Mouse (Mus musculus): ENCODE measurements around the gene Plpp3. TPM values are rescaled to one million over a fixed set of nuclear protein-coding genes. Genes with fewer than 3 reads are reported as not detected.
"Not testable (repeated sequence)": the region's sequence is repeated elsewhere in the genome, so short reads cannot be mapped to it uniquely, and the experiment has no call there.

Gene Plpp3
- total RNA-seq, 1 experiment from 2014 or later, result 0.27 TPM

GRCm38 (mm10) chr4:105252571-105253200 is 95.5 kb downstream of the Plpp3 start:
- no peak for ATAC-seq (replicated peaks; ENCODE audit: low read depth, poor library complexity, severe bottlenecking)

DNA sequence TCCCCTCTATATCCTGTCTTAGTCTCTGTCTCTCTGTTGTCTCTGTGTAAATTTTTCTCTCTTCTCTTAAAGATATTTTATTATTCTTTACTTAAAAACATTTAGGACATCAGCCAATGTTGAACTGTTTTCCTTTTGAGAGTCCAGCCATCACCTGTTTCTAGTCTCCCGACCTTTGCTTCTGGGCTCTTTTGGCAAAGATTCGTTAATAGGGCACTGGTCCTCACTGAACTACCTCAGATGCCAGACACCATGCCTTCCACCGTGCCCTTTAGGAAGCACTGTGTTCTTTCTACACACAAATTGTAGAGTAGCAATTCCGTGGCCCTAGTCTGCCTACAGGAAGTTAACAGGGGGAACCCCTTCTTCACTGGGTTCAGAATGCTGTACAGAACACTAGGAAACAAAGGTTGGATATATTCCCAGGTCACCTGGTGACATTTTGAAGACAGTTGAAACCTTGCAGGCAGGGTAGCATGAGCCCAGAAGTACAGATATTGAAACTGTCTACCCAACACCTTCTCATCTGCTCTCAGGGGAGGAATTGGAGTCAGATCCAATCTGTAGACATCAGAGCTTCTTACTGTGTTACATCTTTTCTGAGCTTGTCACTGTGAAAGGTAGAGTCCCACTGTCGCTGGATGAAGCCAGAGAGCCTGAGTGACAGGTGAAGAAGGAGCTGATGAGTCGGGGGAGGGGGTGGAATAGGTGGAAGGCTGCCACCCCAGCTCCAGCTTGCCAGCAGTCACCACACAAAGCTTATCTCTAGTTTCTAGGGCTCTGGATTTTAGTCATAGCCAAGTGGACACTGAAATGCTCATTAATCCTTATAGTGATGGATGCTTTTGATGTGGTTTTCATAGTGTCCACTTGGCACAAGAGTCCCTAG is 96.5 kb downstream of the Plpp3 start:
- no peak for ATAC-seq (replicated peaks; ENCODE audit: low read depth, poor library complexity, severe bottlenecking)

GRCm38 (mm10) chr4:105254365-105254764 is 97.2 kb downstream of the Plpp3 start:
- ATAC-seq (replicated peaks; ENCODE audit: low read depth, poor library complexity, severe bottlenecking), result no peak

DNA sequence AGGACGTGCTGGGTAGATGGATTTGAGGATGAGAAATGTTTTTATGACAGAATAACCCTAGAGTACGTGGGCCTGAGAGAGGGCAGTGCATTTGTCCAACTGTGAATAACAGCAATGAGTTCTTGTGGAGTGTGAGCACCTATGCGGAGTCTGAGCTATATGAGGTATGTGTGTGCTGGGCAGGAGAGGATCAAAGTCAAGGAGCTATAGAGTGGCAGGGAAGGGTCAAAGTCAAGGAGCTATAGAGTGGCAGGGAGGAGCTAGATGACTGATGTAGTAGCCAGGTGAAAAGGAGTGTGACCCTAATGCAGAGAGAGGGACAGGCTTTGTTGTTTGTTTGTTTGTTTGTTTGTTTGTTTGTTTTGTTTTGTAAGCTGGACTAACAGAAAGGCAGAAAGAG is 98.0 kb downstream of the Plpp3 start:
- no peak for ATAC-seq (replicated peaks; ENCODE audit: low read depth, poor library complexity, severe bottlenecking)

DNA sequence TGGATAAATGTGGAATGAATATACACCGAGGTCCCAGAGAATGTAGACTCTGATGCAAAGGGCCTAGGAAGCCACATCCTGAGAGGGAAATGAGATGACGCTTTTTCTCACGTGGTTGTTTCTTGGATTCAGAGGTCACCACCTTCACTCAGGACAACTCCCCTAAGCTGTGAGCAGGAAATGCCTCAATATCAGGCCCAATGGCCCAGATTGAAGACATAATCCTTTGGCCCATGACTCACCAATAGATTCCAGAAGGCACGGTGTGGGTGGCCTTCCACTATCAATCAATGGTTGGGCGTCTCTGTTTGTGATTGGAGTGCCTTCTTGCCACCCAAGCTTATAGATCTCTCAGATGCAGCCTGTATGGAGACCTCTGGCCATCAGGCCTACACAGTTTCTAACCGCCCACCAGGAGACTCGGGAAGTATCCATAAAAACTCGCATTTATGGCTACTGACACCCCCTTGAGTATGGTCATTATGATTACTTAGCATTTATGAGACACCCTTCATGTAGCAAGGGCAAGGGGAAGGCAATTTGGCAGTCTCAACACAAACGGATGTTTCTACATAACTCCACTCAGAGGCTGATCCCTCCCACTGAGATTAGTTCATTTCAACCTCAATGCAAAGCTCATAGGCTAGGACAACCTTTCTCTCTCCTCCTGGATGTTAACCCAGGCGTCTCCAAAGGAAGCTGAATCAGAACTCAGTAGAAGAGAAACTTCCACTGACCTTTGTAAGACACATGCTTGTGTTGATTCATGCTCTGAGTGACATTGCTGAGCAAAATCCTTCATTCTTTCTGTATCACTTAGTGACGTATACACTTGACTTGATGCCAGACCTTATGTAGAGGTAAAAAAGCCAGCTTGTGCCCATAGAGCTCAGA is 100.8 kb downstream of the Plpp3 start:
- ATAC-seq (replicated peaks; ENCODE audit: low read depth, poor library complexity, severe bottlenecking), result no peak

DNA sequence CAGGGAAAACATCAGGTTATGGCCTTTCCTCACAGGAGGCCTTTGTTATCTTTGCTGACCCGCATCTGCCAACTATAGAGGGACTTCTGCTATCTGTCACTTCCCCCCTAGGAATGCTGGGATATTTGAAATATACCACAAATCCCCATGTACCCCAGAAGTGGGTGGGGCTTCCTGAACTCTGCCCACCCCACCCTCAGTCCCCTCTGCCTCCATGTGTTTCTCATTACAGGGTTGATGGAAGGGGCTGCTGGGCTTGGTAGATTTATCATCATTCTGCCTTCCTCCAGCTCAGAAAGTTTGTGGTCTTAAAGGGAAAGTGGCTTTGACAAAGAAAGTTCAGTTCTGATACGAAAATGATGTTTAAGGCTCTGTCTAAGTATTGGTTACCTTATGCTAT is 103.2 kb downstream of the Plpp3 start:
- no peak for ATAC-seq (replicated peaks; ENCODE audit: low read depth, poor library complexity, severe bottlenecking)

GRCm38 (mm10) chr4:105260893-105261769 is 104.0 kb downstream of the Plpp3 start:
- ATAC-seq (replicated peaks; ENCODE audit: low read depth, poor library complexity, severe bottlenecking), result peak; percentile 12; the same call in 1 of the 2 replicates

GRCm38 (mm10) chr4:105262358-105262757 is 105.2 kb downstream of the Plpp3 start:
- no peak for ATAC-seq (replicated peaks; ENCODE audit: low read depth, poor library complexity, severe bottlenecking)

- peak; percentile 91 for ATAC-seq (replicated peaks; ENCODE audit: low read depth, poor library complexity, severe bottlenecking)
Measured at GRCm38 (mm10) chr4:105263600-105263999, 106.5 kb downstream of the Plpp3 start.

- no peak for ATAC-seq (replicated peaks; ENCODE audit: low read depth, poor library complexity, severe bottlenecking)
Measured at GRCm38 (mm10) chr4:105265041-105265440, 107.9 kb downstream of the Plpp3 start.

DNA sequence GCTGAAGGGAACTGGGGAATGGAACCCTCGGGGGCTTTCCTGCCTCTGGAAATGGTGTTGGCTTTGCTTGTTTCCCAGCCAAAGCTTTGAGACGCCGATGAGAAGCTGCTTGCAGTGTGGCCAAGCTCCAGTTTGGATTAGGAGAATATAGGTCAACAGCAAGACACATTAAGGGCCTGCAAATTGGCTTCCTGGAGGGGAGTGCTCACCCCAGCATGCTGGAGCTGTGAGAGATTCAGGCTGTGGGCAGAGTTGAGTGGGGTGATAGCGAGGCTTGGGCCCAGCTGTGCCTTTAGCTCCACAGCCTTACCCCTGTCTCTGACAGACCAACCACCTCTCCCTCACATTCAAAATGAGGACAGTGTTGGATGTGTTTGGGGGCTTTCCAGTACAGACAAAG is 108.5 kb downstream of the Plpp3 start:
- ATAC-seq (replicated peaks; ENCODE audit: low read depth, poor library complexity, severe bottlenecking), result no peak

- no peak for ATAC-seq (replicated peaks; ENCODE audit: low read depth, poor library complexity, severe bottlenecking)
Measured at GRCm38 (mm10) chr4:105268202-105268730, 111.1 kb downstream of the Plpp3 start.

DNA sequence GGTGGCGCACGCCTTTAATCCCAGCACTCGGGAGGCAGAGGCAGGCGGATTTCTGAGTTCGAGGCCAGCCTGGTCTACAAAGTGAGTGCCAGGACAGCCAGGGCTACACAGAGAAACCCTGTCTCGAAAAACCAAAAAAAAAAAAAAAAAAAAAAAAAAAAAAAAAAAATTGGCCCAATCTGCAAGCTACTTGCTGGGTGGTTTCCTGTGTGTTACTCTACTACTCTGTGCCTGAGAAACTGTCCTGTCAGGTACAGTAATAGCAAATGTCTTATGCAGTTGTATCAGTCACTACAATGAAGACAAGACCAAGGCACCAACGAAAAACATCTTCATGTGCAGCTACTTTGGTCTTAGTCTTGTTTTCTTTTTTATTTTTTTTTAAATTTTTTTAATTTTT is 112.3 kb downstream of the Plpp3 start:
- ATAC-seq (replicated peaks; ENCODE audit: low read depth, poor library complexity, severe bottlenecking), result not testable (repeated sequence)

- no peak for ATAC-seq (replicated peaks; ENCODE audit: low read depth, poor library complexity, severe bottlenecking)
Measured at GRCm38 (mm10) chr4:105271166-105271565, 114.0 kb downstream of the Plpp3 start.

GRCm38 (mm10) chr4:105273034-105273433 is 115.9 kb downstream of the Plpp3 start:
- ATAC-seq (replicated peaks; ENCODE audit: low read depth, poor library complexity, severe bottlenecking), result no peak

- ATAC-seq (replicated peaks; ENCODE audit: low read depth, poor library complexity, severe bottlenecking), result no peak
Measured at GRCm38 (mm10) chr4:105273486-105273885, 116.3 kb downstream of the Plpp3 start.

GRCm38 (mm10) chr4:105275616-105276015 is 118.5 kb downstream of the Plpp3 start:
- no peak for ATAC-seq (replicated peaks; ENCODE audit: low read depth, poor library complexity, severe bottlenecking)

DNA sequence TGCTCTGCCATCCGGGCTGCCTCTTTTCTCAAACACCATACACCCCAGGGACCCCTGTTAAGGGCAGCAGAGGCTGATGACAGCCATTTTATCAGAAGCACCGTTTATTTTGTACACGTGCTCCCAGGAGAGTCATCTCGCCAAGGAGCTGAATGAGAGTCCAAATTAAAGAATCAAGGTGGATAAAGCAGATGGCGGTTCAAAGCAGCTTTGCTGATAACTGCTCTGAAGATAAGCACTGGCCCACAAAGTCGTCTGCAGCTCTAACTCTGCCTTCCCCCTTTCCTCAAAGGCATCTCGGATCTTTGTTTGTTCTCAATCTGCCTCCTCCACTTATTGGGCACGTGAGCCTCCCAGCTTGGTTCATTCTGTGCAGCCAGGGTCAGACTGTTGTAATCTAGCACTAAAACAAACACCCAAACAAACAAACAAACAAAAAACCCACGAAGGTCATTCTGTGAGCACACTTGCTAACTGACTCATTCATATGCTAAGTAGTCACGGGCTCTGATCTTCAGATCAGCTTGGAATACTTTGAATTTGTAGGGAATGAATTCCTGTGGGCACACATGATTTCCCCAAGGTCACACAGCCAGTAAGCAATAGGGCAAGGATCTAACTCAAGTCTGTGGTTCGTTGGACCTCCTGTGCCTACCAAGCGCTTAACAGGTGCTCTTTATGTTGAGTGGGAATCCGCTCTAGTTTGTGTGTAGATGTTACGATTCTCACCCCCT is 119.1 kb downstream of the Plpp3 start:
- no peak for ATAC-seq (replicated peaks; ENCODE audit: low read depth, poor library complexity, severe bottlenecking)

DNA sequence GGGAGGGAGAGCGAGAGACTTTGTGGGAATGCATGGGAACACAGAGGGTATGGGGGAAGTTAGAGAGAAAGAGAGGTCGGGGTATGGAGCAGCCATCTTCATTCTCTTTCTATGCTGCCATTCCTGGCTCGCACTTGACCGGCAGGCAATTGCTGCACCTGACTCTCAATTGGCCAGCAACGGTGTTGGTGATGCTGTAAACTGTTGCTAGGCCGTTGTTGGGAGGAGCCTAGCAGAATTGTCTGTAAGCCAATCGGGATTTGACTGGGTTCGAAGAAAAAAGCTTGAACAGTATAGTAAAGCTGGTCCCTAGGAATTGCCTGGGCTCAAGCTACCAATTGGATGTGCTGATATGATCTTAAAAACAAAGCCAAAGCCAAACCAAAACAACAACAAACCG is 121.0 kb downstream of the Plpp3 start:
- no peak for ATAC-seq (replicated peaks; ENCODE audit: low read depth, poor library complexity, severe bottlenecking)

Measured in common myeloid progenitor, adult 5-6 weeks (primary cell).